Mouse (Mus musculus) heart, adult 11 months (tissue): ENCODE measurements around the gene Gm20388.
A peak's percentile ranks its signal among the peaks of the same experiment; 100 is the strongest.
"Not testable (repeated sequence)": the region's sequence is repeated elsewhere in the genome, so short reads cannot be mapped to it uniquely, and the experiment has no call there.

ENCODE experiments used
- DNase-seq: peaks from one replicate; pipeline ENCODE4 v3.0.0; 2022

Gm20388 gene

DNA sequence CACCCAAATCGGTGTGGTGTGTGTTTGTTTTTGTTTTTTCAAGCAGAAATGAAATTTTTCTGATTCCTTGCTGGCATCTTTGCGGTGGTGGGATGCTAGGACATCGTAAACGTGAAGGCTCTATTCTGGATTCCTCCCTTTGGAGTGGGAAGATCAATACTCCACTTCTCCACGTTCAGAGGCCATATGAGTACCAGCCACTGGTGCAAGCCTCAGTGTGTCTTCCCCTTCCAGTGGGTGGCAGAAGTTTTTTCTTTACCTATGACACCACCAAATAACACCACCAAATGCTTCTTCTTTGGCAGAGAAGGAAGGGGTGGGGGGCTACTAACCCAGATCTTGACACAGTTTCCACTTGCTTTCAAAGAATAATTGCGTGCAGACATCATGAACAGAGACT, 1215.5 kb downstream of the Gm20388 start:
- peak; percentile 70 for DNase-seq

DNA sequence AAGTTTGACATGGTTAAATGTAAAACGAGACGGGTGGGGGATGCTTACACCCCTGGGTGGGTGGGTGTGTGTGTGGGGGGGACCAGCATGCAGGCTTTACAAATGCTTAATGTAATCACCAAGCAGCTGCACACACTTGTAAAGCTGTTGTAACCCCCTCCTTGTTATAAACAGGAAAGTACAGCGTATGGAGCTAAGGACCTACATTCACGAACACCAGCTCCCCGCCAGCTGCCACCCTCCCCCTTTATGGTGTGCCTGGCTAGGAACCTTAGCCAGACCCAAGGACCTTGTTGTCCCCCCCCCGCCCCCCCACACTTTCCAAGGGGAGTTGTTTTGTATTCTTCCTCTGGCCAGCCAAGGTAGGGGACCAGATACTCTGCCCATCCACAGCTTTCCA, 1216.1 kb downstream of the Gm20388 start:
- DNase-seq, result no peak

DNA sequence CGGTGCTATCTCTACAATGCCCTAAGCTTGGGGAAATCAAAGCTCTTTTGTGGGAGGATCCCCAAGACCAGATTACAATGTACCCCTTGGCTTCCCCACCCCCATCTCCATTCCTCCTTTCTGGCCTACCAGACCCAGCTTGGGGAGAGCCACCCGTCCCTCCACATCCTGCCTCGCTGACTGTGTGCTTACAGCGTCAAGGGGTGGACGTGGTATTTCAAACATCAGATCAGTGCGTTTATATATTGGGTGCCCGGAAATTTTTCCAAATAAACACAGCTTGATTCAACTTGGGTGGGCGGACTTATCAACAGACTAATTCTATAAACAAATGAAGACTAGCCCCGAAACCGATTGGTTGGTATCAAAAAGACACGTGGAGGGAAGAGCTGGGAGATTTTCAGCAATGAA, 1216.7 kb downstream of the Gm20388 start:
- DNase-seq, result no peak

- DNase-seq, result peak; percentile 86
Measured at GRCm38 (mm10) chr8:121127756-121128375, 1217.2 kb downstream of the Gm20388 start, which contains the start of gene Foxl1. Gene Foxl1 (plus strand): TSS chr8:121127940.

DNA sequence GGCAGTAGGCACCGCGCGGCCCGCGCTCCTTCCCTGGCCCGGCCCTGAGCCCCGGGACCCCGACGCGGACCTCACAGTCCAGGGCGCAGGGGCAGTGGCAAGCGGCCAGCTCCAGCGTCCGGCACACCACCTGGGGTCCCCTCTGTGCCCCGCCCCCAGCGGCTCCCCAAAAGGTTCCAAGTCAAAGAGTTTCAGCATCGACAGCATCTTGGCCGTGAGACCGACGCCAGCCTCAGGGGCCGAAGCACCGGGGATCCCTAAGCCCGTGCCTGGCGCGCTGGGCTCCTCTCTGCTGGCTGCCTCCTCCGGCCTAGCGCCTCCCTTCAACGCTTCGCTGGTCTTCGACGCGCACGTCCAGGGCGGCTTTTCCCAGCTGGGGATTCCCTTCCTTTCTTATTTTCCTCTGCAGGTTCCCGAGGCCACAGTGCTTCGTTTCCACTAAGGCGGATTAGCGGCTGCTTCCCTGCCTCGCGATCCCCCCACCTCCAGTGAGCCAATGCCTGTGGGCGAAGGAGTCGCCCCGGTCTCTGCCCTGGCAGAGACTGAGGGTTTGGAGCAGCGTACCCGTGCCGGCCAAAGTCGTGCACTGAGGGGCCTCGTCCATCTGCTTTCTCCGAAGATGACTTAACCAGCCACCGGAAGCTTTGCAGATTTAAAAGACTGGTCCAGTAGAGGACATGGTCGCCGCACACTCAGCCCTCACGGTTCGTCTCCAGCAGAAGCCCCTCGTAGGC, 1218.1 kb downstream of the Gm20388 start:
- DNase-seq, result peak; percentile 85

DNA sequence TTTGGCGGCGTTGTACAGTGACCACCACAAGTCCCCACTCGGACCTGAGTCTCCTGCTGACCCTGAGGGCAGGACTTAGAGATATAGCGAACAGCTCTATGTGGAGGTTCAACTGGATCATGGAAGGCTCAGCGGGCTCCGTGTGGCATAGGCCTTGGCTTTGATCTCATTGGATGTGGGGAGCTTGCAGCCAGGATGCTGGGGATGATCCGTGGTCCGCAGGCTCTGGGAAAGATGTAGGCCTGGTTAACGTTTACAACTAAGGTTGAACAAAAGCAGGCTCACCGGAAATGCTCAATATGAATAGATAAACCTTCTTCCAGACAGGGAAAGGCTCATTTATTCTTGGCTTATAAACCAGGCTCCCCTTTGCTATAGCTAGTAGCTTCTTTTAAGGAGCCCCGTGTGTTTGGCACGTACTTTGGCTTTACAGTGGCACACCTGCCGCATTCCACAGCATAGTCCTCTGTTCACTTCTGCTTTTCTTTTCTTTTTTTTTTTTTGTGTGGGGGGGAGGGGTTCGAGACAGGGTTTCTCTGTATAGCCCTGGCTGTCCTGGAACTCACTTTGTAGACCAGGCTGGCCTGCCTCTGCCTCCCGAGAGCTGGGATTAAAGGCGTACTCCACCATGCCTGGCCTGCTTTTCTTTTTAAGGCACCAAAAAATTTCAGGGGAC, 1218.8 kb downstream of the Gm20388 start:
- no peak for DNase-seq

GRCm38 (mm10) chr8:121130522-121130921, 1219.9 kb downstream of the Gm20388 start:
- no peak for DNase-seq

DNA sequence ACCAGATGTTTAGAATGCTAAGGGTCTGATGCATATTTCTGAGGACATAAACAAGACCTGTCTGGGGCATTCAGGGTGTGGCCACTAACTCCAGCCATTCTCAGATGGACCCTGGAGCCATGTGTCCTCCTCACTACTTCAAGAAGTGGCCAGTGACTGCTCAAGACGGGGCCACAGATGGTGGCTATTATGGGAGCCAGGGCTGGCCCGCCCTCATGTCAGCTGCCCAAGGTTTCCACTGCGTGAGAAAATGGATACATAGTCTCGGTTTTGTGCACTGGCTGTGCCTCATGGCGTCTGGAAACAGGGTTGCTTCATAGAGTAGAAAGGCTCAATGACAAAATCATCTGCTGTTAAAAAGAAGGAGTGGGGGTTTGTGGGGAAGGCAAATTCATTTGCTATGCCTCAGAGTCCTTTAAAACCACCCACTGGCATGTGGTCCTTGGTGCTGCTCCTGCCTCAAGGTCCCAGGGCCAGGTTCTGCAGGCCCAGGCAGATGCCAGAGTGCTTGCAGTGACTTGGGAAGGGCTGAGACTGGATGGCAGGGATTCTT, 1222.4 kb downstream of the Gm20388 start:
- DNase-seq, result no peak

DNA sequence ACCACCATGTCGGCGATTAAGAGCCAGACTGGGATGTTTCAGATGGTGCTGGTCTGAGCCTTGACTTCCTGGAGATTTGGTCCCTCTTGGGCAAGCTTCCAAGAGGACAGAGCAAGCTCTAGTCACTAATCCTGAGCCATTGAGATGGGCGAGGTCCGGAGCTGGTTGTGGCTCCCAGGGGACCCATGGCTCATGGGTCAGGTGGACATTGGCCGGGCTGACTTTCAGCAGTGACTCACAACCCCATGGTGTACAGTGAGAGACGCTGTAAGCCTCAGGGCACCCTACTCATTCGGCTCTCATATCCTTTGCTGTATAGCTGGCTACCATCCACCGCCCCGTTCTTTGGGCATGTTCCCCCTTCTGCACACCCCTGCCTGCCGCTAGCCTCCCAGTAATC, 1223.5 kb downstream of the Gm20388 start:
- no peak for DNase-seq

GRCm38 (mm10) chr8:121134512-121134911, 1223.9 kb downstream of the Gm20388 start:
- no peak for DNase-seq

- DNase-seq, result no peak
Measured at GRCm38 (mm10) chr8:121136856-121137255, 1226.2 kb downstream of the Gm20388 start.

DNA sequence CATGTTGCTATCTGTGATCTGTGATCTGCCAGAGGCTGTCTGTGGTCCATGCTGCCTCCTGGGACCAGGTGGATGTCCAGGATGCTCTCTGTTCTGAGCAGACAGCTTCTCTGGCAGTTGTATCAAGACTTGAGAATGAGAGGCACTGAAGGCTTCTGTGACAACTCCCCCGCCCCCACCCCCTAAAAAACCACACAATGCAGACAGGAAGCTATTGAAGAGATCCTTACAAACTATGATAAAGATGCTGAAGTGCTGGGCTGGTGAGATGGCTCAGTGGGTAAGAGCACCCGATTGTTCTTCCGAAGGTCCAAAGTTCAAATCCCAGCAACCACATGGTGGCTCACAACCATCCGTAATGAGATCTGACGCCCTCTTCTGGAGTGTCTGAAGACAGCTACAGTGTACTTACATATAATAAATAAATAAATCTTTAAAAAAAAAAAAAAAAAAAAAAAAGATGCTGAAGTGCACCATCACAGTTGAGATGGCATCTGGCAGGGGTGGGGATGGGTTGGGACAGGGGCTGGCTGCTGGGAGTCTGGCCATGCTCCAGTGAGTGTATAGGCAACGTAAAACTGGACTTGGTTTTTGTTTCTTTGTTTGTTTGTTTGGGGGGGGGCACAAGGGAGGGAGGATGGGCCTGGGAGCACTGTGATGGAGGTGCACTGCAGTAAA, 1235.0 kb downstream of the Gm20388 start:
- DNase-seq, result not testable (repeated sequence)

DNA sequence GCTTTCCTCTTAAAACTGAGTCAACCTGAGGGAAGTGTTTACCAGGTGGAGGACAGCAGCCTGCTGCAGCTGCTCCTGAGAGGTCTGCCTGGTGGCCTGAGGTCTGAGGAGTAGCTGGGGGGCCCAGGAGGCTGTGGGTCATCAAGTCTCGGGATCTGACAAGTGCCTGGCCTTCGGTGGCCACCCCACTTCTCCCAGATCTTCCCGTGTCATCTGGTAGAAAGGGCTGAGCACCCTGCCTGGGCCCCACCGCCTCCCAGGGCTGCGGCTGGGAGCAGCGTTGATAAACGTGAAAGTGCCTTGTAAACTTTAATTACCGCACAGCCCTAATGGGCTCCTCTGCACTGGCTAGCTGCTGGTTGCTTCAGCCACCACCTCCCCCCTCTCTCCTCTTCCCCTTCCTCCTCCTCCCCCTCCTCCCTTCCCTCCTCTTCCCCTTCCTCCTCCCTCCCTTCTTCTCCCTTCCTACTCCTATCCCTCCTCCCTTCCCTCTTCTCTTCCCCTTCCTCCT, 1238.0 kb downstream of the Gm20388 start:
- no peak for DNase-seq

DNA sequence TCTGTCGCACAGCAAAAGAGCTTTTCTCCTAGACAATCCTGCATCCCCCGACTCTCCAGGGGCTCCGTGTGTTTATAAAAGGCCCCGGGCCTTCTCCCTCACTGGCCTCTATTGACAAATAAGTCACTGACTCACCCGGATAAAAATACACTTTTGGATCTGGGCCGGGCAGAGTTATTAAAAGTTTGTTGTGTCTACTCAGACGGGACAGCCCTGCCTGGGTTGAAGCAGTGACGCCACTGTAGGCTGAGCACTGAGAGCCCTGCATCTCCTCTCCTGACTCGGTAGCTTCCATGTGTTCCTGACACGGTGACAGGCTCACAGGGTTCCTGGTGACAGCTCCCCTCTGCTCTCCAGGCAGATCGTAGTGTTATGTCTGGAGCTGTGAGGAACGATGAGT, 1241.8 kb downstream of the Gm20388 start:
- peak; percentile 97 for DNase-seq

DNA sequence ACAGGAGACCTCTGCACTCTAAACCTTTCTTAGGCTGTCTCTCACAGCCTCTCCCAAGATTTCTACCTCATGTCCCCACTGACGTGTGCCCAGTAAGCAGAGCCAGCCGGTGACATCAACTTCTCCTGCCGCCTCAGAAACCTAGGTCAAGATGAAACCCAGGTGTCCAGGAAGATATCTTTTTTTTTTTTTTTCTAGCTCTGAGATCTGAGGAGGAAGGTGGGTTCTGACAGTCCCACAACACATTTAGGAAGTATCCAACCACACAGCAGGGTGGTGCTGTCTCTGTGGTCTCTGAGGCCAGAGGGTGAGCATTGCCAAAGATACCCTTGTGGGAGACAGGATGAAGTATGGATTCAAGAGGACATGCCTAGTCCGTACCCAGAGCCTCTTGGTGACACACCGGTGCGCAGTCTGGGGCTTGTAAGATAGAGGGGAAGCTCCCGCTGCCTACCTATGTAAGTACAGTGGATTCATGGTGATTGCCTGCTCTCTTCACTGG, 1246.4 kb downstream of the Gm20388 start:
- no peak for DNase-seq

DNA sequence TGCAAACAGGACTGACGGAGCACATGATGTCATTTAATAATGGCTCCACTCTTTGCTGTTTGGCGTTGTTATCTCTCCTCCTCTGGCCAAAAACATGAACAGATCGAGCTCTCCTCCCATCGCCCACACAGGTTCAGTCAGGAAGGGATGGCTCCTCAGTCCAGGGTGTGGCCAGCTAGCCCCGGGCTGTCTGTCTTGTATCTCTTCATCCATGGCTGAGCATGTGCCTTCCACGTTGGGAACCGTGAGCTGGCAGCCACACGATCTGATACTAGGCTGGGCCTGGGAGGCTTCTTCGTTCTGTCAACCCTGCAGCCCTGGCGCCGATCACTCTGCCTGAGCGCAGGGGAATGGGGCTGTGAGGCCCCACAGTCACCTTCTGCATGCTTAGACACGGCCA, 1248.2 kb downstream of the Gm20388 start:
- DNase-seq, result no peak

- no peak for DNase-seq
Measured at GRCm38 (mm10) chr8:121161437-121161836, 1250.8 kb downstream of the Gm20388 start.

DNA sequence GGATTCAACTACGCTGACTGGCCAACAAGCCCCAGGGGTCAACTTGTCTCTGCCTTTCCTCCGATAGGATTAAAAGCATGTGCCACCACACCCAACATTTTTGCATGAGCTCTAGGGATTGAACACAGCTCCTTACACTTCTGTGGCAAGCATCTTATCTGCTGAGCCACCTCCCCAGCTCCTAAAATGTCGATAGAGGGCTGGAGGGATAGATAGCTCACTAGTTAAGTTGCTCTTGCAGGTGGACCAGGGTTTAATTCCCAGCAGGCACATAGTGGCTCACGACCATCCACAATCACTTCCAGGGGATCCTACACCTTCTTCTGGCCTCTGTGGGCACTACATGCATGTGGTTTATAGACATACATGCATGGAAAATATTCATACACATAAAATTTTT, 1251.8 kb downstream of the Gm20388 start:
- DNase-seq, result no peak

DNA sequence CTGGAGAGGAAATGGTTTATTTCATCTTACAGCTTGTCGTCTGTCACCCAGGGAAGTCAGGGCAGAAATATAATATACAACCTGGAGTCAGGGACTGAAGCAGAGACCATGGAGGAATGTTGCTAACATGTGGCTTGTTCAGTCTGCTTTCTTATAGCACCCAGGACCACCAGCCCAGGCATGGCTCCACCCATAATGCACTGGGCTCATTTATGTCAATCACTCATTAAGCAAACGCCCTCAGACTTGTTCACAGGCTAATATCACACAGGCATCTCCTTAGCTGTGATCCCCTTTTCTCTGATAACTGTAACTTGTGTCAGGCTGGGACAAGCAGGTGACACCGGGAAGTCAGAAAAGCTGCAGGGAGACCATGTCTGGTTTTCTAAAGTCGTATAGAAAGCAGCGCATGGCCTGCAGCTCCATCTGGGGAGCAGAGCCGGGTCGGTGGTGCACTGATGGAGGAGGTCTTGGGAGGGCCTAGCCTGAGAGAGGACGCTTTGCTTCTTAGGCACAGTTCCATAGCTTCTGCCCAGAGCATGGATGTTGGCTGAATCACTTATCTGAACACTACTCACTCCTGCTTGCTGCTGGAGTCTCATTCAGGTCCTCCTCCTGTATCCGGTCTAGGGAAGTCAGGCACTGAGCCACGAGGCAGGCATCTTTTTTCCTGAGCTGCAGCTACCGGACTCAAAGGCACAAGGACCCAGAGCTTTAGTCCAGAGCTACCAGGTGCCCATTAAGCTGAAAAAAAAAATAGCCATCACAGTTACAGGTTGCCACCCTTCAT, 1252.5 kb downstream of the Gm20388 start:
- DNase-seq, result no peak

DNA sequence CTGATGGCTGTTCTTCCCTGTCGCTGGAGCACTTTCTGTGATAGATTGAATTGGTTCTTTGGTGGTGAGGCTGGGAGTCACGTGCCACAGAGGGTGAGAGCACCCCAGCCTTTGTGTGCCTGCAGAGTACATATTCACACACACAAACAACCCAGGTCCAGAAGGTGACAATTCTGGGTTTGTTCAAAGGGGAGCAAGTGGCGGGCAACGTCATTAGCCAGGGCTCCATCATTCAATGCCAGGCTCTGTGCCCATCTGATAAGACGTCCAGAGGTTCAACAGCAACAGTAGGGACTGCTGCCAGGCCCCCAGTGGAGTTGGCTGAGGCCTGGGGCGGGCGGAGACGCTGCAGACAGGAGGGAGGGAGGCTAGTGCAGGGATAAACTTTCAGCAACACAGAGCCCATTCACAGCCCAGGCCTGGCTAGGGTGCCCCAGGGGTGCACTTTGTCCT, 1253.4 kb downstream of the Gm20388 start:
- DNase-seq, result peak; percentile 94

- no peak for DNase-seq
Measured at GRCm38 (mm10) chr8:121168033-121168432, 1257.4 kb downstream of the Gm20388 start.

DNA sequence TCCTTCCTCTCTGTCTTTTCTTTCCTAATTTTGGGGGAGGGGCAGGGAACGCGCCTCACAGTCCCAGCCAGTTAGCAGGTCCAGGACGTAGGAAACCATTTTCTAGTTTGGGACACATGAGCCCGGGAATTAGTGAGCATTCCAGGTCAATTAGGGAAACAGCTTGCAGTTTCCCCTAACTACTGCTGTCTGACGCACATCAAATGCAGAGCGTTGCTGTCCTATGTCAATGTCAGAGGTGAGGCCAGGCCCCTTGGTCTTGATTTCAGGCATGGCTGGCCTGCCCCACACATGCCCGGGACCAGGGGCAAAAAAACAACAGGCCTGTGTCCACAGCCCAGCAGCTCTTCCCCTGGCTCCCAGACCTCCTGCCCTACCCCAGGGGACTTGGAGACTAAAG, 1259.5 kb downstream of the Gm20388 start:
- DNase-seq, result peak; percentile 89
